Mouse (Mus musculus) thymus, adult 2 months (tissue): Measurements from ENCODE around the gene Gpc5. TPM values are rescaled to one million over a fixed set of nuclear protein-coding genes. Genes with fewer than 3 reads are reported as not detected.

Experiments
- DNase-seq: peaks from one replicate; pipeline ENCODE4 v3.0.0; 2021
- H3K27ac ChIP-seq: fragments of 200-500 bp; 2 replicates; pipeline ENCODE4 v1.5.1; 2012; ENCODE audit warnings: low read length, control low read depth; ENCODE audit not compliant: control insufficient read depth, insufficient read depth
- H3K27me3 ChIP-seq: fragments of 200-500 bp; 2 replicates; pipeline ENCODE4 v1.6.1; 2012; ENCODE audit warnings: mild to moderate bottlenecking, low read length, moderate library complexity, mixed read lengths; ENCODE audit not compliant: control insufficient read depth, insufficient read depth
- H3K36me3 ChIP-seq: fragments of 200-500 bp; 2 replicates; pipeline ENCODE4 v1.6.1; 2012; ENCODE audit warnings: mild to moderate bottlenecking, low read length, moderate library complexity; ENCODE audit not compliant: control insufficient read depth, insufficient read depth
- H3K4me1 ChIP-seq: fragments of 200-500 bp; replicated peaks from 2 replicates; pipeline ENCODE4 v1.6.1; 2012; ENCODE audit warnings: low read length; ENCODE audit not compliant: control insufficient read depth, insufficient read depth
- H3K4me3 ChIP-seq: fragments of 200-500 bp; 2 replicates; pipeline ENCODE4 v1.5.1; 2012; ENCODE audit warnings: mild to moderate bottlenecking, low read length, control low read depth, moderate library complexity; ENCODE audit not compliant: control insufficient read depth, insufficient read depth
- CTCF ChIP-seq: fragments of 200-500 bp; IDR thresholded peaks from 2 replicates; pipeline ENCODE4 v1.5.1; 2012; ENCODE audit warnings: mild to moderate bottlenecking, control low read depth, low read length, moderate library complexity, borderline replicate concordance; ENCODE audit not compliant: control insufficient read depth, poor library complexity, insufficient read depth; ENCODE audit errors: extremely low read depth
- POLR2A ChIP-seq: fragments of 200-500 bp; IDR thresholded peaks from 2 replicates; pipeline ENCODE4 v1.6.1; 2012; ENCODE audit warnings: mild to moderate bottlenecking, low read length, control low read depth, moderate library complexity; ENCODE audit not compliant: control insufficient read depth, poor library complexity, insufficient read depth; ENCODE audit errors: extremely low read depth
- WGBS: fragments of 180-500 bp; shearing (Covaris S2); methylation state at CpG from one replicate; pipeline ENCODE4 v1.1.7; 2018; 5-methylcytosine and 5-hydroxymethylcytosine counted together
- polyA plus RNA-seq: library from polyadenylated mRNA; depleted of rRNA; stranded (reverse); fragments of >200 nt; gene quantifications from 2 replicates; pipeline ENCODE4 v1.2.3, GENCODE M21; 2012

Gene Gpc5
- polyA plus RNA-seq, 1 experiment: 0.18 TPM

DNA sequence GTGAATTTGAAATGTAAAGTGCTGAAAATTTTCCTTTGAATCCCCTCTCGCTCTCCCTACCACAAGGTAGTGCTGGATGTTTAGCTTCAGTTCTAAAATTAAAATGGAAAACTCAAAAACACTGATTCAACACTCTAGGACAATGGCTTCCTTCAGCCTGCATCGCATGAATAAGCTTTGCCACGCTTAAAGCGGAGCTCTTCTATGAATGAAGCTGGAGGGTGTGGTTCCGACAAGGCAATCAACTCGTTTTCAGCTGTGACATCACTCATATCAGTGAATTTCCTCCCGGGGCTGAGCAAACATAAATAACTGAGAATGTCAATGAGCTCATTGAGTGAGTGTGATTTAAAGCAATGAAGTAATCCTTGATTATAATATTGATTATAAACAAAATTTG is 1461.3 kb downstream of the Gpc5 start:
- WGBS: 69% methylated on average over 7 of the region's 7 CpGs

GRCm38 (mm10) chr14:116558141-116558800 is 1466.3 kb downstream of the Gpc5 start:
- WGBS: 92% methylated on average over 9 of the region's 9 CpGs
- no peaks in the 10 kb centered on the region for H3K36me3 ChIP-seq
- no peak for DNase-seq
- no peaks in the 10 kb centered on the region for H3K27me3 ChIP-seq
- no peak overlapping the region for H3K27ac ChIP-seq
- H3K4me1 ChIP-seq: no peaks in the 10 kb centered on the region
- TF ChIP-seq CTCF: no peak
- TF ChIP-seq POLR2A: no peak
- no peak overlapping the region for H3K4me3 ChIP-seq

More for the DNA sequence above, 1461.3 kb downstream of the Gpc5 start:
- no peaks in the 10 kb centered on the region for H3K36me3 ChIP-seq
- TF ChIP-seq POLR2A: no peak
- TF ChIP-seq CTCF: no peak
- no peak overlapping the region for H3K27ac ChIP-seq
- DNase-seq: no peak
- no peak overlapping the region for H3K4me3 ChIP-seq
- no peaks in the 10 kb centered on the region for H3K4me1 ChIP-seq
- H3K27me3 ChIP-seq: no peaks in the 10 kb centered on the region

DNA sequence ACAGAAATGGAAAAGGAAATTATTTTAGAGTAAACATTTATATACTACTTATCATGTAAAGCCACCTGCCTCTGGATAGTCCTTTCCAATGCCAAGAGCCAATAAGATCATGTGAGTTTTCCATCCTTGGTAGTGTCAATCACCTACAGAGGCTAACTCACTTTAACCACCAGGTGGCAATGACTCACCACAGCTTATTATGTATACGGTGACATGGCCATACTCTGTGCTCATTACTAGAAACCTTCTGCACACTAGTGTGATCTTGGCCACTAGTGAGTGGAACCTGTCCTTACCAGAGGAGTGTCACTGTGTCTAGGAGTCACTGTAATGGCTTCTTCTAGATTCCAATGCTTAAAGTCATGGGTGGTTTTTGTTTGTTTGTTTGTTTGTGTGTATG is 1468.0 kb downstream of the Gpc5 start:
- Histone ChIP-seq H3K4me3 (no peak overlapping the region), H3K27me3 (no peaks in the 10 kb centered on the region), H3K27ac (no peak overlapping the region), H3K4me1 (no peaks in the 10 kb centered on the region), H3K36me3 (no peaks in the 10 kb centered on the region)
- WGBS: 26% methylated on average over 1 of the region's 1 CpGs
- DNase-seq: no peak
- TF ChIP-seq POLR2A (no peak), CTCF (no peak)
